Mouse (Mus musculus): ENCODE measurements around the gene Coq8b. TPM values are rescaled to one million over a fixed set of nuclear protein-coding genes. Genes with fewer than 3 reads are reported as not detected.

Gene Coq8b
- total RNA-seq, 4 experiments from 2014 or later: 2.6 to 3.3 (median 3.0) TPM

DNA sequence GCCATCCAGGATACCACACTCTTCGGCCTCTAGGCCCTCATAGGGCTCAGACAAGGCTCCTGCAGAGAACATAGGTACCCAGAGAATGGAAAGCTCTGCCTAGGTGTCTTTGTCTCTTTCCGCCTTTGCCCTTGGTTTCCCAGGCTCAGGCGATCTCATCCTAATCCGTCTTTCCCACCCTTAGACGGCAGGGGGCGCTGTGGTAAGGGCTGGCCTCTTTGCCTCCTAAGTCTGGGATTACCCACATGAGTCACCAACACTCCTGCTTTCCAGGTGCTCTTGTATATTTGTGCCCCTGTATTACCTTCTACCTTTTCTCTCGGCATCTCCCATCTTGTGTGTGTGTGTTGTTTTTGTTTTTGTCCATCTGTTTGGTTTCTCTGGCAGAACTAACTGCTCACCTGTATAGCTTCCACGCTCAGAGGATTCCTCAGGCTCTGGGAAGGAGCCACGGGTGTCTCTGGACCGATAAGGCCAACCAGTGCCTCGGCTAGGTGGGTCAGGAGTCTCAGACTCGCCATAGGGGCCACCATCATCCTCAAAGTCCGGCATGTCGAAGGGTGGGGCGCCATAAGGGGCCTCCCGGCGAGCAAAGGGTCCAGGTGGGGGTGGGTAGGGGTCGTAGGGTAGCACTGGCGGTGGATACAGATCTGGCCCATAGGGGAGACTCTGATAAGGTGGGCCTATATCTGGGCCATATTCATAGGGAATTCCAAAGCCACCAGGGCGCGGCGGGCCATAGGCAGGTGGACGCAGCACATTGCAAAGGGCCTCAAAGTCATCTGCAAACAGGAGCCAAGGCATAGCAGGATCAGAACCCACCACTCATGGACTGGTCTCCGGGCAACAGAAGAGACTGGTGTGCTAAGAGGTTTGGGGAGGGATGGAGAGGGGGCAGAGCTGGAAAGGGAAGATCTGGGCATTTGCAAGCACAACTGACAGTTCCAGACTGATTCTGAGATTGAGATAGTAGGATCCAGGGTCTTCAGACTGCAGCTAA, 73.6 kb downstream of the Coq8b start:
- DNase-seq (ENCODE audit: low spot score in 2 of 2): no peak

DNA sequence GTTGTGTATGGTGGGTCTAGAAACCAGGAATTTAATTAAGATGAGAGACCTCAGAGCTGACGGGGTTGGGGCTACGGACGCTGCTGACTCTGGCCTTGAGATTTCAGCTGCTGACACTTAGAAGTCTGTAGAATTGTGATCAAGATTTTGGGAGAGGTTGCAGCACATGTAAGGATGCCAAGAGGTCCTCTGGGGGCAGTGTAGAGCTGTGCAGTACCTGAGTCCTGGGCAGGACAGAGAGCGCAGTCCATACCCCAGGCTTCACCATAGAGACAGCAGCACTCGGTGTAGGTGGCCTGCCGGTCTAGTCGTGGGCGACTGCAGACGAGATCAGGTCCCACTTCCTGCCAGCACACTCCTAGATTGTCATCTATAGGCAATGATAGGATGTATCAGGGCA, 74.7 kb downstream of the Coq8b start:
- no peak for DNase-seq (ENCODE audit: low spot score in 2 of 2)

Small RNA genes within 50 kb of the gene (microRNA-seq; reads per million reads assigned to microRNA genes)
- not detected for gene Mir1191

Other genes with a start within 250 kb of the Coq8b start
- under 1 TPM in 1 of 4 experiments, not detected in 3; 0.40 TPM for gene Cyp2a12, start 203.9 kb upstream of the Coq8b start, total RNA-seq (2022)
- 1 to 10 TPM in 2 of 4 experiments, under 1 TPM in 2; 0.34 to 1.2 (median 0.77) TPM for gene Cyp2f2, start 113.1 kb upstream of the Coq8b start, total RNA-seq (2022)
- gene Cyp2t4, start 79.3 kb upstream of the Coq8b start, total RNA-seq (2022): not detected
- gene Egln2, start 66.2 kb upstream of the Coq8b start, total RNA-seq (2022): 100 to 1,000 TPM; 119 to 120 (median 119) TPM
- 1 to 10 TPM; 4.3 to 5.8 (median 4.7) TPM for gene Rab4b, start 54.1 kb upstream of the Coq8b start, total RNA-seq (2022)
- not detected for gene Gm21983, start 51.9 kb upstream of the Coq8b start, total RNA-seq (2022)
- gene Mia, start 51.9 kb upstream of the Coq8b start, total RNA-seq (2022): under 1 TPM in 1 of 4 experiments, not detected in 3; 0.75 TPM
- gene BC024978, start 37.2 kb upstream of the Coq8b start, total RNA-seq (2022): 10 to 100 TPM; 13.2 to 20.5 (median 15.1) TPM
- gene Snrpa, start 36.8 kb upstream of the Coq8b start, total RNA-seq (2022): 10 to 100 TPM; 27.9 to 32.9 (median 31.6) TPM
- 1 to 10 TPM; 3.5 to 4.6 (median 3.7) TPM for gene Itpkc, start 4.4 kb upstream of the Coq8b start, total RNA-seq (2022)
- 1 to 10 TPM; 1.5 to 3.4 (median 2.2) TPM for gene Numbl, start 25.4 kb downstream of the Coq8b start, total RNA-seq (2022)
- 10 to 100 TPM; 33.6 to 50.3 (median 43.1) TPM for gene Ltbp4, start 104.7 kb downstream of the Coq8b start, total RNA-seq (2022)
- 1 to 10 TPM; 1.8 to 3.9 (median 2.7) TPM for gene Shkbp1, start 123.0 kb downstream of the Coq8b start, total RNA-seq (2022)
- under 1 TPM in 1 of 4 experiments, not detected in 3; 0.53 TPM for gene Gm20479, start 124.4 kb downstream of the Coq8b start, total RNA-seq (2022)
- gene Sptbn4, start 214.7 kb downstream of the Coq8b start, total RNA-seq (2022): not detected
- 10 to 100 TPM in 3 of 4 experiments, 1 to 10 TPM in 1; 9.9 to 14.4 (median 11.3) TPM for gene Blvrb, start 215.0 kb downstream of the Coq8b start, total RNA-seq (2022)
- gene Sertad3, start 240.7 kb downstream of the Coq8b start, total RNA-seq (2022): 1 to 10 TPM; 3.8 to 5.3 (median 4.3) TPM